Mouse (Mus musculus) monocyte, adult 5-6 weeks (primary cell): ENCODE data around the gene Mbnl1. TPM values are rescaled to one million over a fixed set of nuclear protein-coding genes. Genes with fewer than 3 reads are reported as not detected.
A peak's percentile ranks its signal among the peaks of the same experiment; 100 is the strongest.

Source experiments
- ATAC-seq: fragments of 153-309, 156-312 bp; replicated peaks from 2 replicates; pipeline ENCODE4 v1.8.0; 2017; ENCODE audit warnings: mild to moderate bottlenecking; ENCODE audit not compliant: low TSS enrichment, insufficient number of reproducible peaks, severe bottlenecking, poor library complexity, low FRiP score
- total RNA-seq: library from RNA; stranded (forward); fragments of 200-1000, 200-491, 200-594 nt; gene quantifications from 3 replicates; pipeline ENCODE4 v1.2.3, GENCODE M21; 2017

The Mbnl1 gene
- total RNA-seq, 1 experiment from 2014 or later: 804 TPM

GRCm38 (mm10) chr3:60582620-60583019, 110.0 kb downstream of the Mbnl1 start:
- no peak for ATAC-seq

- ATAC-seq: no peak
Observed at GRCm38 (mm10) chr3:60584704-60585103, 112.1 kb downstream of the Mbnl1 start.

GRCm38 (mm10) chr3:60586046-60586445, 113.4 kb downstream of the Mbnl1 start:
- no peak for ATAC-seq

- no peak for ATAC-seq
Observed at GRCm38 (mm10) chr3:60587149-60587548, 114.5 kb downstream of the Mbnl1 start.

- 0 out of 2 replicates have a peak, but pooled peaks have one; percentile 23 for ATAC-seq
Observed at GRCm38 (mm10) chr3:60589361-60589760, 116.7 kb downstream of the Mbnl1 start.

- ATAC-seq: no peak
Observed at GRCm38 (mm10) chr3:60595606-60596005, 123.0 kb downstream of the Mbnl1 start.

GRCm38 (mm10) chr3:60596985-60597384, 124.4 kb downstream of the Mbnl1 start:
- ATAC-seq: no peak

- peak; percentile 83 for ATAC-seq
Observed at GRCm38 (mm10) chr3:60601686-60602085, 129.1 kb downstream of the Mbnl1 start.

GRCm38 (mm10) chr3:60602923-60603549, 130.4 kb downstream of the Mbnl1 start:
- no peak for ATAC-seq

GRCm38 (mm10) chr3:60603637-60604036, 131.0 kb downstream of the Mbnl1 start:
- no peak for ATAC-seq

- no peak for ATAC-seq
Observed at GRCm38 (mm10) chr3:60604205-60604604, 131.6 kb downstream of the Mbnl1 start.

- no peak for ATAC-seq
Observed at GRCm38 (mm10) chr3:60608952-60609403, 136.3 kb downstream of the Mbnl1 start.

- 0 out of 2 replicates have a peak, but pooled peaks have one; percentile 36 for ATAC-seq
Observed at GRCm38 (mm10) chr3:60611839-60612238, 139.2 kb downstream of the Mbnl1 start.

GRCm38 (mm10) chr3:60613121-60613520, 140.5 kb downstream of the Mbnl1 start:
- no peak for ATAC-seq

GRCm38 (mm10) chr3:60614516-60614915, 141.9 kb downstream of the Mbnl1 start:
- ATAC-seq: no peak

GRCm38 (mm10) chr3:60615057-60615606, 142.5 kb downstream of the Mbnl1 start:
- no peak for ATAC-seq

- no peak for ATAC-seq
Observed at GRCm38 (mm10) chr3:60615615-60616014, 143.0 kb downstream of the Mbnl1 start.

GRCm38 (mm10) chr3:60616147-60616546, 143.5 kb downstream of the Mbnl1 start:
- no peak for ATAC-seq

- no peak for ATAC-seq
Observed at GRCm38 (mm10) chr3:60617643-60618042, 145.0 kb downstream of the Mbnl1 start.

GRCm38 (mm10) chr3:60620236-60620635, 147.6 kb downstream of the Mbnl1 start:
- no peak for ATAC-seq
